Mouse (Mus musculus) hindbrain, embryonic 16.5 days (tissue): ENCODE measurements around the gene Prkag2. TPM values are rescaled to one million over a fixed set of nuclear protein-coding genes. Genes with fewer than 3 reads are reported as not detected.

ENCODE experiments used
- ATAC-seq: fragments of 200-750 bp; cut with Nextera tagmentation; 2 replicates; pipeline ENCODE4 v1.8.0; 2017; ENCODE audit warnings: moderate TSS enrichment, moderate library complexity
- H3K27ac ChIP-seq: fragments of 300-500 bp; sonication (generic); 2 replicates; pipeline ENCODE4 v1.5.1; 2014; ENCODE audit warnings: low read depth, mild to moderate bottlenecking, control low read depth, low read length, moderate library complexity
- H3K27me3 ChIP-seq: fragments of 300-500 bp; sonication (generic); replicated peaks from 2 replicates; pipeline ENCODE4 v1.6.1; 2014; ENCODE audit warnings: low read length; ENCODE audit not compliant: control insufficient read depth, insufficient read depth
- H3K36me3 ChIP-seq: fragments of 300-500 bp; sonication (generic); 2 replicates; pipeline ENCODE4 v1.6.1; 2014; ENCODE audit warnings: mild to moderate bottlenecking, low read length, moderate library complexity, mixed read lengths; ENCODE audit not compliant: control insufficient read depth, insufficient read depth
- H3K4me1 ChIP-seq: fragments of 300-500 bp; sonication (generic); 2 replicates; pipeline ENCODE4 v1.6.1; 2014; ENCODE audit warnings: low read depth, low read length; ENCODE audit not compliant: control insufficient read depth, insufficient read depth
- H3K4me2 ChIP-seq: fragments of 300-500 bp; sonication (generic); 2 replicates; pipeline ENCODE4 v1.6.1; 2014; ENCODE audit warnings: mild to moderate bottlenecking, low read length, control low read depth, moderate library complexity
- H3K4me3 ChIP-seq: fragments of 300-500 bp; sonication (generic); 2 replicates; pipeline ENCODE4 v1.5.1; 2014; ENCODE audit warnings: mild to moderate bottlenecking, low read length, control low read depth, moderate library complexity
- H3K9ac ChIP-seq: fragments of 300-500 bp; sonication (generic); 2 replicates; pipeline ENCODE4 v1.6.1; 2014; ENCODE audit warnings: low read depth, mild to moderate bottlenecking, control low read depth, low read length, moderate library complexity
- H3K9me3 ChIP-seq: fragments of 300-500 bp; sonication (generic); 2 replicates; pipeline ENCODE4 v1.6.1; 2014; ENCODE audit warnings: mild to moderate bottlenecking, low read length, moderate library complexity; ENCODE audit not compliant: control insufficient read depth
- WGBS: fragments of 180-500 bp; shearing (Covaris S2); extraction: QIAGEN DNeasy Blood & Tissue Kit; methylation state at CpG from one replicate; pipeline ENCODE4 v1.1.7; 2014; 5-methylcytosine and 5-hydroxymethylcytosine counted together
- polyA plus RNA-seq: library from polyadenylated mRNA; unstranded; fragments of >200 nt; fragmentation: Nextera tagmentation; extraction: Ambion mirVana; gene quantifications from 2 replicates; pipeline ENCODE4 v1.2.1, GENCODE M21; 2015

Prkag2 gene
- polyA plus RNA-seq, 1 experiment from 2014 or later = 111 TPM

DNA sequence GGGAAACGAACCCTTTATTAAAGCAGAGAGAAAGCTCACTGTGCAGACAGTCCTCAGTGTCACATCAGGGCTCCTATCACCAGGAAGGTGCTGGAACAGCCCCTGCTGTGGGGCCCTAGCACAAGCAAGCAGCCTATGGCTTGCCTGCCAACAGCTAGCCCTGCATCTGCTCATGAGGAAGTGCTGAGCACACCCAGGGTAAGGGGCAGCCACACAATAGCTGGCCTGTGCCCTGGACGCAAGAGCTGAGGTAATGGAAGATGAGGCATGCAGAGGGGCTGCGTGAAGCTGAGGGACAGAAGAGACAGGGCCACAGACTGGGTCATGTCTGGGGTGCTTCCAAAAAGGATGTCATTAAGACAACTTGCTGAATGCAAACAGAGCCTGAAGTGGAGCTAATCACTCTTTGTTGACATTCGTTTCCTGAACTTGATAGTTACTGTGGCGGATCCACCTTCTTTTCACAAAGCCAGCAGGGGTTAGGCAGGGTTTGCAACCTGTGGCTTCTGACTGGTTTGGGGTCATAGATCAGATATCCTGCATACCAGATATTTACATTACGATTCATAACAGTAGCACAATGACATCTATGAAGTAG is 94.8 kb downstream of the Prkag2 start:
- Histone ChIP-seq H3K9ac (no peak overlapping the region), H3K27me3 (no peaks in the 10 kb centered on the region), H3K4me3 (no peak overlapping the region), H3K4me1 (peaks cover 3% of the 10 kb centered on the region), H3K4me2 (no peak overlapping the region), H3K36me3 (no peaks in the 10 kb centered on the region), H3K9me3 (no peaks in the 10 kb centered on the region), H3K27ac (no peak overlapping the region)
- no peak for ATAC-seq
- WGBS = 25% methylated on average over 6 of the region's 6 CpGs

DNA sequence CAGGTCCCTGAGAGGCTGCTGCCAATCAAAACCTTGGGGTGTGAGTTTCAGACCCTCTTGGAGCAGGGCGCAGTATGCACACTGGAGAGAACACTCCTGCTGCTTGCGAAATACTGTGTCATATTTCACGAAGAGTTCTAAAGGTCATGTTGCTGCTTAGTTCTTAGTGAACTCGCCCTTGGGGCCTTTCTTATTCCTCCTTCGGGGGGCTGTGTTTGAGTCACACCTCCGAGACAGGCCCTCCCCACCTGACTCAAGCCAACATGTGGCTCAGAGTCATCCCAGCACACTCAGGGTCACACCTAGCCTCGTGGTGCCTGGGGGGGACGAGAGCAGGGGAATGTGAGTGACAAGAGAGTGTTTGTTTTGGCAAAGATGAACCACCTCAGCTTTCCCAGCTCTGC is 99.0 kb downstream of the Prkag2 start:
- no peaks in the 10 kb centered on the region for H3K36me3 ChIP-seq
- H3K4me2 ChIP-seq = no peak overlapping the region
- no peaks in the 10 kb centered on the region for H3K27me3 ChIP-seq
- no peak overlapping the region for H3K27ac ChIP-seq
- H3K9me3 ChIP-seq = no peaks in the 10 kb centered on the region
- ATAC-seq = no peak
- H3K4me1 ChIP-seq = no peaks in the 10 kb centered on the region
- H3K9ac ChIP-seq = no peak overlapping the region
- no peak overlapping the region for H3K4me3 ChIP-seq
- WGBS = 69% methylated on average over 8 of the region's 8 CpGs

DNA sequence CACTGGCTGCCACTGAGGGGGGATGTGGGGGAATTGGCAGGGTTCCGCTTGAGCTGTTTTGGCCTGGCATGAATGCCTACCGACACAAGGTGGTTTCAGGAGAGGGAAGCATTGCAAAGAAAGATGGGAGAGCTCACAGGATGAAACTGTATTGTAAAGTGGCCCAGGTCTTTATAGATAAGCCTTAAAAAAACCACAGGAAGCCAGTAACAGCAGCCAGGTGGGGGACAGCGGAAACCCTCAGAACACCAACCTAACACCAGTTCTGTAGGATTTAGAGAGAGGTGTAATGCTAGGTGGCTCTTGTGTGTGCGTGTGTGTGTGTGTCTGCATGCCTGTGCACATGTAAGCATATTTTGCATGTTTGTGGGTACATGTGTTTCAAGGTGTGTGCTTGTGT is 101.1 kb downstream of the Prkag2 start:
- Histone ChIP-seq H3K36me3 (no peaks in the 10 kb centered on the region), H3K27me3 (no peaks in the 10 kb centered on the region), H3K4me2 (no peak overlapping the region), H3K9me3 (no peaks in the 10 kb centered on the region), H3K4me1 (no peaks in the 10 kb centered on the region), H3K9ac (no peak overlapping the region), H3K4me3 (no peak overlapping the region), H3K27ac (no peak overlapping the region)
- 68% methylated on average over 4 of the region's 4 CpGs for WGBS
- ATAC-seq = no peak

DNA sequence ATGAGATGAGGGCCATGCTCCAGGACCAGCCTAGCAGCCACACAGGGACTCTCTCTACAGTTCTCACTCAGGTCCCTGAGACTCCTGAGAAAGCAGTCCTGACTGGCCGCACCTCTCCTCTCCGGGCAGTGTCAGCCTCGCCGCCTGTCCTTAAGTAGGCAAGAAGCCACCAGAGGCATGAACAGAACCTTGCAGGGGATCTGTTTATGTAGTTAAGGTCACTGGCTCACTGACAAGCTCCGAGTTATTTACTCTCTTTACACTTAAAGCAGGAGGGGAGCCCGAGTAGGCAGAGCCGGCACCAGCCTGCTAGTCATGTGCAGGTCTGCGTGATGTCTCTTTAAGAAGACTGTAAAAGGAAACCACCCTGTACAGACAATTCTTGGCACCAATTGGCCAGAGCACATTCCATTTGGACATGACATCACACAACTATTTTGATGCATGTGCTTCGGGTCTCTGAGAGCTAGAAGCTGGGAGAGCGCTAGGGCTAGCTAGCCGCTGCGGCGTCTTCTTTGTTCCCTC is 104.8 kb downstream of the Prkag2 start:
- no peak overlapping the region; the same call in 1 of the 2 replicates for H3K9ac ChIP-seq
- ATAC-seq = peak; percentile 83
- H3K27ac ChIP-seq = no peak overlapping the region
- peak overlapping the region; percentile 3; the same call in 1 of the 2 replicates for H3K4me3 ChIP-seq
- H3K36me3 ChIP-seq = no peaks in the 10 kb centered on the region
- 50% methylated on average over 13 of the region's 13 CpGs for WGBS
- H3K9me3 ChIP-seq = no peaks in the 10 kb centered on the region
- H3K4me1 ChIP-seq = no peaks in the 10 kb centered on the region
- peak overlapping the region; percentile 41 for H3K4me2 ChIP-seq
- H3K27me3 ChIP-seq = no peaks in the 10 kb centered on the region

DNA sequence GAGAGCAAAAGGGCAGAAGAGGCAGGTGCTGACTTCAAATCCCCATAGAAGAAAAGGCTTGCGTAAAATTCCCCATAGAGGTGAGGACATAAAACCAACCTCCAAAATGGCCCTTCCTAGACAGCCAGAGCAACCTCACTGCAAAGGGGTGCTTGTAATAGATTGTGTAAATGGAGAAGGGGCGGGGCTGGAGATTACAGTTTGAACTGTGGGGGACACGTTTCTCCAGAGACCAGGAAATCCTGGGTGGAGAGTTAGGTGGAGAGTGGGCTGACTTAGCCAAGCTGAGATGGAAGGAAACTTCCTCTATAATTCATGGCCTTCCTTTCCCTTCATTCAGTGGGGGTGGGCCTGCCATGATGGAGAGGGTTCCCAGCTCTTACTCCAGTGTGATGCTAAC is 107.3 kb downstream of the Prkag2 start:
- no peak overlapping the region for H3K27ac ChIP-seq
- no peaks in the 10 kb centered on the region for H3K4me1 ChIP-seq
- no peak overlapping the region for H3K9ac ChIP-seq
- no peaks in the 10 kb centered on the region for H3K36me3 ChIP-seq
- WGBS = 82% methylated on average over 3 of the region's 3 CpGs
- no peaks in the 10 kb centered on the region for H3K9me3 ChIP-seq
- no peaks in the 10 kb centered on the region for H3K27me3 ChIP-seq
- no peak for ATAC-seq
- no peak overlapping the region for H3K4me2 ChIP-seq
- H3K4me3 ChIP-seq = no peak overlapping the region

DNA sequence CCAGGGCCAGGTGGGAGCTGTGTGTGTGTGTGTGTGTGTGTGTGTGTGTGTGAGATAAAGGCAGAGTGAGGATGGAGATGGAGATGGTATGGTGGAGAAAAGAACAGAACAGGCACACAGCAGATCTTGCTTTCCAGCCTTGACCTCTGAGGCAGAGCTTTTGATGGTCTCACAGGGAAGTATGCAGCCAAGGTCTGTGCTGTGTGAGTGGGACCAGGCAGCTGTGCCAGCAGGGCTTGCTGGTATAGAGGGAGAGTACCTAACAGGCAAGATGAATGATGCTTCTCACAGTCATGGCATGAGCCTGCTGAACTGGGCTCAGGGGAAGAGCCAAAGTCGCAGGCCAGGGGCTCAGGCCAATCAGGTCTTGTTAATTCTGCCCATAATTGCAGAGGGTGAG is 108.9 kb downstream of the Prkag2 start:
- H3K4me1 ChIP-seq = peaks cover 1% of the 10 kb centered on the region; the same call in 1 of the 2 replicates
- ATAC-seq = no peak
- H3K9me3 ChIP-seq = no peaks in the 10 kb centered on the region
- H3K4me2 ChIP-seq = no peak overlapping the region
- H3K4me3 ChIP-seq = no peak overlapping the region
- H3K27me3 ChIP-seq = no peaks in the 10 kb centered on the region
- no peaks in the 10 kb centered on the region for H3K36me3 ChIP-seq
- H3K9ac ChIP-seq = no peak overlapping the region
- WGBS = 64% methylated on average over 1 of the region's 1 CpGs
- H3K27ac ChIP-seq = no peak overlapping the region

DNA sequence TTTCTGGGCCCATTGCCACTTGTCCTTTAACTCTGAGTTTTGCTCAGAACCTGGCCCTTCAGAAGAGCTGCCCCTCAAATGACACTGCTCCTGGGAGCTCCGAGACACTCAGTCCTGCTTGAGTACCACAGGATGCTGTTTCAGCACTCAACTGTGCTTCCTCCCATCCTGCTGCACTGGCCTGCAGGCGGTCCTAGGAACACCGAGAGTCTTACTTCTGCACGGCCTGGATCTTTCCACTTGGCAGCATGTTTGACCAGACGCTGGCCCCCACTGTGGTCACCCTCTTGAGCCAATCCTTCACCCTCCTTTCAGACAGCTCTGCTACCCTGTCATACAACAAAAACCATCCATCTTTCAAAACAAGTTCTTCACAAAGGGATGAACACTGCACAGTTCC is 110.0 kb downstream of the Prkag2 start:
- Histone ChIP-seq H3K9ac (no peak overlapping the region), H3K27me3 (no peaks in the 10 kb centered on the region), H3K36me3 (no peaks in the 10 kb centered on the region), H3K9me3 (no peaks in the 10 kb centered on the region), H3K4me2 (no peak overlapping the region), H3K4me1 (peaks cover 11% of the 10 kb centered on the region), H3K27ac (no peak overlapping the region), H3K4me3 (no peak overlapping the region)
- no peak for ATAC-seq
- WGBS = 69% methylated on average over 5 of the region's 5 CpGs

DNA sequence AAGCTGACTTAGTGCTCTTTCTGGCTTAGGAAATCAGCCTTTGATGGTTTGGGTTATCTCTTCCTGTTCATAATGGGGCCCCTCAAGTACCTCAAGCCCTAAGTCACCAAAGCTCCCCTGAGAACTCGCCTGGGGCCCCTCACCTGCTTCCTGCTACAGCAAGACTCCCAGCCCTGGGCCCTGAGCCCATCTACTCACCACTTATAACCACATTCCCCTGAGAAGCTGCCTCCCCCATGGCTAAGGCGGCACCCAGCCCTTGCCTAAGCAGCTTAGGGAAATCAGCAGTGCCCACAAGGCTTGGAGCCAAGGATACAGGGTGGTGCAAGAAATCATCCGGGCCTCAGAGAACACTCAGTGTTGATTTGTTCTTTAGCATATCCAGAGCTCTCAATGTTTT is 110.8 kb downstream of the Prkag2 start:
- H3K4me2 ChIP-seq = no peak overlapping the region
- no peak overlapping the region for H3K9ac ChIP-seq
- no peaks in the 10 kb centered on the region for H3K27me3 ChIP-seq
- H3K4me3 ChIP-seq = no peak overlapping the region
- H3K36me3 ChIP-seq = no peaks in the 10 kb centered on the region
- H3K27ac ChIP-seq = no peak overlapping the region
- WGBS = 72% methylated on average over 3 of the region's 3 CpGs
- H3K4me1 ChIP-seq = peaks cover 18% of the 10 kb centered on the region
- H3K9me3 ChIP-seq = no peaks in the 10 kb centered on the region
- ATAC-seq = no peak

DNA sequence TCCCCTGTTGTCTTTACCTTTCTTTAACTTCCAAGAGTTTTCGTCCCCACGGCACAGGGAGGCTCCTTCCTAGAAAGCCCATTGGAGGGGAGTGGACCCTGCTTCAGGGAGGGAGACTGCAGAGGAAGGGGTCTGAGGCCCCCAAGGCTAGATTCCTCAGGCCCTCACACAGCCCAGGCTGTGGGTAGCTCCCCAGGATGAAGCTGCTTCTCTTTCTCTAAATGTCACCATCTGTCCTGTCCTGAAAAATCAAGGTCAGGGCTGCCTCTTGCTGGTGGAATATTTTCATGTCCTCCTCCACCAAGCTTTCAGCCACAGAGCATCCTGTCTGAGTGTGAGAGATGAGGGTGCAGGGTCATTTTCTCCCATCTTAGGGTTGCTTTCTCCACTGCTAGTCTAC is 113.5 kb downstream of the Prkag2 start:
- H3K9me3 ChIP-seq = no peaks in the 10 kb centered on the region
- peaks cover 18% of the 10 kb centered on the region for H3K4me1 ChIP-seq
- no peak overlapping the region; the same call in 1 of the 2 replicates for H3K9ac ChIP-seq
- H3K27ac ChIP-seq = peak overlapping the region; percentile 14
- no peaks in the 10 kb centered on the region for H3K27me3 ChIP-seq
- no peaks in the 10 kb centered on the region for H3K36me3 ChIP-seq
- 27% methylated on average over 2 of the region's 2 CpGs for WGBS
- H3K4me2 ChIP-seq = peak overlapping the region; percentile 52
- peak overlapping the region; percentile 28; the same call in 1 of the 2 replicates for H3K4me3 ChIP-seq
- ATAC-seq = no peak
